Mouse (Mus musculus) layer of hippocampus, adult 11-12 months (tissue): ENCODE results near the gene Npnt.

Experiments
- DNase-seq: peaks from one replicate; pipeline ENCODE4 v3.0.0; 2022; ENCODE audit warnings: low spot score

Gene Npnt

GRCm38 (mm10) chr3:132892481-132892880 lies 57.6 kb downstream of the Npnt start:
- DNase-seq = no peak

- no peak for DNase-seq
These were observed 62.8 kb downstream of the Npnt start for GRCm38 (mm10) chr3:132887074-132887848.

DNA sequence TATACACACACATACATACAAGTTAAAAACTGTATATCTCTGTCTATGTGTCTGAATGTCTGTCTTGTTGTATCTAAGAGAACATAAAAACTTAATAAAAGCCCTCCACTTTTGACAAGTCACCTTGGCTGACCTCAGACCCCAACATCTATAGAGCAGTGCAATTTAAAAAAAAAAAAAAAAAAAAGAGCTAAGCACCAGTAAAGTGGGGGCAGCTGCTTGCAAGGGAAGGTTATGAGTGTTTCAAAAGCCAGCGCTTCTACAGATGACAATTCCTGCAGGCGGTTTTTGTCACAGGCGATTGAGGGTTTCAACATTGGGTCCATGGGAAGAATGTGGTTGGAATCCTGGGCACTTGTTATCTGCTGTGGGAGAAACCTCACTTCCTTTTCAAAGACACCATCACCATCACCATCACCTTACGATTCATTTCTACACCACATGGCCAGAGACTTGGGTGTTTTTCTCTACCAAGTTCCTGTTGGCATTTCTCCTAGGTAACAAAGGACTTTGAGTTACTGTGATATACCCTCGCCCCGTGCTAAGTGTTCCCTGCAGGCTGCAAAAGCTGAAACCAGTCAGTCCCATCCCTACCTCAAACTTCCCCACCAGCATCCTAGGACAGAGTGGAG lies 63.6 kb downstream of the Npnt start:
- DNase-seq = no peak

DNA sequence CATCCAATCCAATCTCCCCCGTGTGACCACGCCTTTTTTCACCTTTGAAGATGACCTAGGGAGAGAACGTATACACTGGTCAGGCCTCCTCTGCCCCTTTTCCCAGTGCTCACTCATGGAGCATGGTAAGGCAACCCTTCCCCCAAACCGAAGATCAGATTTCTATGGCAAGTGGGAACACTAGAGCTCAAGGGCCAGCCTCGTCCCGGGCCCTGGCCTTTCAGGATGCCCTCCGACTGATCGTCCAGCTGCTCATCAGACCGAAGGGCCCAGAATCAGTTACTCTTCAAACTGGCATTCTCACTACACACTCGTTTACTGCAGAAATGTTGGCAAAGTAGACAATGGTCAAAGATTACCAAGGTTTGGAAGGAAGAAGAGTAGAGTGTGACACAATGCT lies 65.6 kb downstream of the Npnt start:
- DNase-seq = no peak

GRCm38 (mm10) chr3:132883256-132883655 lies 66.8 kb downstream of the Npnt start:
- no peak for DNase-seq

DNA sequence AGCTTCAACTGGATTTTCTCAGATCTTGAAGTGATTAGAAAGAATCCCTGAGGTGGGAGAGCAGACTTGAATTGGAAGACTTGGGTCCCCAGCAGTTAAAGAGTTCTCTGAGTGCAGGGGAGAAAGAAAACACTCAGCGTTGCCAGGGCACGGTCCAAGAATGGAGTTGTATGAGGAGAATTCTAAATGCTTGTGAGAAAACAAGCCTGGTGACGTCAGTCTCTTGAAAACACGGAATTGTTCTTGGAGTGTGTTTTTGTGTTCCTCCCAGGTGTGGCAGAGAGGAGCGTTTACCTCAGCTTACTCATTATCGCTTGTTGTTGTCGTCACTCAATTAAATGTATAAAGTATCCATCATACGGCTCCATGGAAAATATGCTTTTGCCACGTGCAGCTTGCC lies 69.3 kb downstream of the Npnt start:
- DNase-seq = no peak

DNA sequence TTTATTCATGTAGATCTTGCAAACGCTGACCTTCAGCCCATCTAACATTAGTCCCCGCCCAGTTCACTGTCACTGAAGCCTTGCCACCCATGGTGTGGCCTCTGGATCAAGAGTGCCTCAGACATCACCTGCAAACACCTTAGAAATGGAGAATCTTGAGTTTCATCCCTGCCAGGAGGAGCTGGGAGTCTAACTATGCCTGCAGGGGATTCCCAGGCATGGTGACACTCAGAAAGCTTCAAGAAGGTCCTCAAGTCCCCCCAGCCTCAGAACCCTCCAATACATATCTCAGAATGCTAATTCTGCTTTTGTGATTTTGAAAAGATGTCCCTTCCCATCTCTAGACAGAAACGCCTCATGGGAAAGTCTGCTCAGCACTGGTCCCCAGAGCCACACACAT lies 69.7 kb downstream of the Npnt start:
- DNase-seq = no peak

DNA sequence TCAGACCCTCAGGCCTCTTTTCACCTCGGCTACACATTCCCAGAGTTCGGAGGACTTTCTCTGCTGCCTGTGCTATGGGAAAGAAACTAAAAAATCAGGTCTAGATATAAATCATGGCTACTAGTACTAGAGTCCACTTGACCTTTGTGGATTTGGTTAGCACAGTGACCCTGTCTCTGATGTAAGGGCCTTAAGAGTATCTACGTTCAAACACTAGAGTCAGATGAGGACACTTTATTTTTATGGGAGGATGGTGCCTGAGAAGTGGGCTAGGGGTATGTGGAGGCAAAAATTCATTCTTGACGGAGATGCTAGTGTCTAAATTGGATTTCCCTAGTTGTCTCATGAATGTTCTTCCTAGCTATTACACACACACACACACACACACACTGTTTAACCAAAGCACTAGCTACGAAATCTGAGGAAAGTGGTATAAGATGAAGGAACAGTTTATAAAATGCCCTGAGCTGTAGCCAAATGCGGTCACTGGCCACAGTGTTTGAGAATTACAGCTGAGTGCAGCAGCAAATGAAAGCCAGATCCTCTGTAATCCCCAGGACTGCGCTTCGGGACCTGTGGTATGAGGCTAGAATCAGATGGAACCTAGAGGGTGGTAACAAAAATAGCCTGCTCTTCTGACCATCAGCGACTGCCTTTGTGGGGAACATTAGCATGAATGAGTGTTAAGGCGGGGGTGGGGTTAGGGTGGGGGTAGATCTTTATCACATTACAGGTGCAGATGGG lies 73.0 kb downstream of the Npnt start:
- DNase-seq = no peak

DNA sequence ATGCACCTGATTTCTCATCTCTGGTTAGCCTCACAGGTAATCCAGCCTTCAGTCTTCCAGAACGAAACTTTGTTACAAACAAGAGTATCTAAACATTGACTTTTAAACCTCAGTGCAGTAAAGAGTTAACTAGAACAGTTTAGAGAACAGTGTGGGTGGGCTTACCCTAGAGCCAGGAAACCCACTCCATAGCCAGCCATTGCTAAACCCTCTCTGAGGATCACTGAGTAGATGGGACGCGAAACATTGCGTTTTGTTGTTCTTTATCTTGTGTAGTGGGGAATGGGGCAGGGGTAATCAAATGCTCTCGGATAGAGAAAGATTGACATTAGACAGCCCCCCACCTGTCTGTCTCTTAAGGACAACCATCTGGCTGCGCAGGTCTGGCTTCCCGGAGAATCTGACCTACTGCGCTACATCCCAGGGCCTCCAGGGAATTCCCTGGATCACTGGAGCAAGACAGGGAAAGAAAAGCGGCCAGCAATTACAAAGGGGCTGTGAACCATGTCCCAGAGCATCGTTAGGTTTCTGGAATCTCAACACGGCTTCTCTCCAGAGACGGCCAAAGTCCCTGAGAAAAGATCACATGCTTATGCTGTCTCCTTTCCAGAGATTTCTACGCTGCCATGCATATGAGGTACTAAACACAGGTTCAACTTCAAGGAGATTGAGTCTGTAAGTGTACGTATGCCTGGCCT lies 73.9 kb downstream of the Npnt start:
- no peak for DNase-seq

DNA sequence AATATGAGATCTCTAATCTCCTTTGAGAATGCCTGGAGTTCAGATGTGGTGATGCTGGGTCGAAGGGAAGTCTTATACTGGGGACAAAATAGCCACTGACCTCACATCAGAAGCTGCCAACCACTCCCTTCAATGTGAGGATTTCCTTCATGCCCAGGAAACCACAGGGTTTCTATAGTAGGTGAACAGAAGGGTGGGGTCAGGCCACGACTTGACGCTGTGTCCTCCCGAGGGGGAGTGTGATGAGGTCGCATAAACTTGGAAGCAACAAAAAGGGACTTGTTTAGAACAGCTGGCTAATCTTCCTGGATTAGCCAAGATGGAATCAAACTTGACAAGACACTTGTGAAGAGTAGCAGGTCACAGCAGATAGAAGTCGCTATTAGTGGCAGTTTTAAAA lies 76.8 kb downstream of the Npnt start:
- no peak for DNase-seq

- no peak for DNase-seq
These were observed 78.7 kb downstream of the Npnt start for GRCm38 (mm10) chr3:132871318-132871904.

DNA sequence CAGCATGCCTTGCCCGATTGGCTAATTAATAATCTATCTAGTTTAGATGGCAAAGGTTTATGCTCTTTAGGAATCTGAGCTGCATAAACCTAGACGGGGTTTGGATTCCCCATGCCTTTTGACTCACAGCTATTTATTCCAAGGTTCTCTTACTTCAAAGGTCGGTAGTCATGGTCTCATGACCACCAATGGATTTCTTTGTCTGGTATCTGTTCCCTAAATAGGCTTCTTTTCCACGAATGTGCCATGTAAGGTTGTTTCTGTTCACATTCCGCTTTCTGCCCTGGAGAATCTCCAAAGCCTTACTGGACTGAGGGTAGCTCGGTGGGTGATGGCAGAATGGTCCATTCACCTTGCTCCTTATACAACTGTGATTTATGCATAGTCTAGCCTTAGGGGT lies 80.0 kb downstream of the Npnt start:
- peak; percentile 45 for DNase-seq

DNA sequence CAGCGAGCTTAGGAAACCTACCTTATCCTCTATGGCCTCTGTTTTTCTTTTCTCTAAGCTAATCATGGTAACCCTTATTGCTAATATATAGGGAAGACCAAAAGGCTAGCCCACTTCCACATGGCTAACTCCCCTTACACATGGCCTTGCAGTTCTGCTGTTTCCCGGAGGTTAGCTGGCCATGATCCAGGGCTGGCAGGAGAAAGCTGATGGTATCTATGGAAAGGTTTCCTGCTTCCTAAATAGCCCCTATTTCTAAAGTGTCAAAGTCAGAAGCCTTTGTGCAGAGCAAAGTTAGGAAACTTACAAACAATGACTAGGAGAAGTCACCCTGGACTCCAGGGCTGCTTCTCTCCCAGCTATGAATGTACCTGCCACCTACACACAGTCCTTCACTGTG lies 81.3 kb downstream of the Npnt start:
- no peak for DNase-seq

DNA sequence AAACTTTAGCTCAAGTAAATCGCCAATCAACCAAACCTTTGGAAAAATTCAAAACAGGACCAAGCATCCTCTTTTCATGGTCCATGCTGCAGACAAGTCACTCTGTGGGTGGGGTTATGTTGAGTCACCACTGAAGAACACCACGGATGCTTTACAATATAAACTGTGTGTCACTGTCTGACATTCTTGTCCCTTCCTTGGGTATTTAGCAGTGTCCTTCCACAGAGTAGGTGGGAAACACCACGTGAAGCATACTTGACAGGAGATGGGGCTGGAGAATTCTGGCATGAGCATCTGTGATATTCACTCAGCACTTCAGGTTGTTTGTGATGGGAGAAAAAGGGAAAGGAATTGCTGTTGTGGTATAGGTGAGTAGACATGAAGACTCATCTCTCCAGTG lies 83.1 kb downstream of the Npnt start:
- DNase-seq = no peak

DNA sequence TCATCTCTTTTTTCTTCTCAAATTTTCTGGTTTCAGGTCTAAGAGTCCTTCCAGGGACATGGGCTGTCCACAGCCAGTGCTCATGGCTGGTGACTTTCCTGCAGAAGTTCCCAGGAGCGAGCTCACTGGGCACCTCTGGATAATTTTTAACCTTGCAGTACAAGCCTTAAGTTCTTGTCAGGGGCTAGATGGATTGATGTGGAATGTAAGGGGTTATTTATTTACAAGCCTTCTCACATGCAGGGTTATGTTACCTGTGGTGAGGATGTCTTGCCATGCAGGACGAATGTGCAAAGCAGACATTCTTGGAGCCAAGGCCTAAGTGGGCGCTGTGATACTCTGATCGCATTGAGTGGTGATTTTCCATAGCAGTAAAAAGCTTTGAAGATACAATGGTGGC lies 84.5 kb downstream of the Npnt start:
- no peak for DNase-seq

GRCm38 (mm10) chr3:132864986-132865385 lies 85.1 kb downstream of the Npnt start:
- DNase-seq = no peak

DNA sequence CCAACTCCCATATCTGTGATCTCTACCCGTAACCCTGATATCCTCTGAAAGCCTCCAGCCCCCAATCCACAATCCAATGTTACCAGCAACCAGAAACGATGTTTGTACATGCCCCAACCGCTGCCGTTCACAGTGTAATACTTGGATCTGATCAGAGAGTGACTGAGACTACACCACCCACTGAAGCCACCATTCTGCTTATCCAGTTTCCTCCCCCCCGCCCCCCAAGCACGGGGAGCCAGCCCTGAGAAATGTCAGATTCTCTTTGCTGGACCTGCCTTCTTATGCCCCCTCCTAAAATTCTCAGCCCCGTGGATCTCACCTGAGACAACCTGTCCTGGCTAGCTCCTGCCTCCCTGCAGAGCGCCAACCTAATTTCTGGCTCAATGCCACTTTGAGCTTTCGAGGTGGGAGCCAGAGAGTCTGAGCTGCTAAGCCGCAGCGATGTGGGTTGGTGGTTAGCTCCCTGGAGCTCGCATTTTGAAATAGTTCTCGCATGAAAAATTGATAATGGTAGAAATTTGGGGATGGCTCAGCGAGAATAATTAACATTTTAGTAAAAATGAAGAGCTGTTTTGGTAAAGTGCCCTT lies 85.7 kb downstream of the Npnt start:
- DNase-seq = no peak

GRCm38 (mm10) chr3:132863843-132864242 lies 86.2 kb downstream of the Npnt start:
- DNase-seq = no peak

- no peak for DNase-seq
These were observed 89.3 kb downstream of the Npnt start for GRCm38 (mm10) chr3:132860796-132861195.

DNA sequence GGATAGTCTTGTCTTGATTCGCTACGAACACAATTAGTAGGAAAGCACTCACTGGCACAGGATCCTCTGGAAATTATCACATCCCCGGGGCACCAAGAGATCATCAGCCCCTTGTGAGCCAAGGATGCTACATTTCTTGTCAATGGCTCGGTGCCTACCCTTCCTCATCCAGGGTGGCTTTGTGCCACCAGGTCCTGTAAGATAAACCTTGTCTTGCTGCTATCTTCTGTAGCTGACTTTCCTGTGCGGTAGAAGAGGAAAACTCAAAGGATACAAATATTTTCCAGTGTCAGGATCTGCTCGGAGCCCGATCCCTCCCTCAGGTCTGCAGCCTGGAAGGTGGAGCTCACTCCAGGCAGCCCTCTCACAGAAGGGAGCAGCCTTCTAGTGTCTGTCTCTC lies 90.5 kb downstream of the Npnt start:
- no peak for DNase-seq

DNA sequence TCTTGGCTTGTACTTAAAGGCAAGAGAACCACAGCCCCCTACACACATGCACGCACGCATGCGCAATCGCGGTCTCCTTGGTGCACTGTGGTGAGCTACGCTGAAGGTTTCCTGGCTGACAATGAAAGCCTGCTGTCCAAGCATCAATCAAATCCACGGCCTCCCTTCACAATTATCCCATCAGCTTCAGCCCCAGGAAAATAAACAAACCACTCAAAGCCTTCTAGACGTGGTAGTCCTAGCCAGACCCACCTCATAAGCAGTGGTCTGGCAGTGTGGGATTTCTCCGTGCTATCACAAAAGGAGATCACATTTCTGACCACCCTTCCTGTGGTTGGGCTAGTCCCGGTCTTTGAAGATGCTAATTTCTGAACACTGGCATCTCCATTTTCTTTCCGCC lies 91.2 kb downstream of the Npnt start:
- DNase-seq = no peak

- no peak for DNase-seq
These were observed 93.4 kb downstream of the Npnt start for GRCm38 (mm10) chr3:132856651-132857050.
